Mouse (Mus musculus) erythroblast, embryonic 14.5 days (primary cell): ENCODE measurements around the gene Glt1d1. TPM values are rescaled to one million over a fixed set of nuclear protein-coding genes. Genes with fewer than 3 reads are reported as not detected.

ENCODE experiments used
- H3K27me3 ChIP-seq: 2 replicates; pipeline ENCODE4 v1.6.1; 2012; ENCODE audit warnings: inconsistent platforms; ENCODE audit not compliant: control insufficient read depth
- H3K36me3 ChIP-seq: 2 replicates; pipeline ENCODE4 v1.6.1; 2012; ENCODE audit warnings: mild to moderate bottlenecking, inconsistent platforms; ENCODE audit not compliant: control insufficient read depth
- H3K4me1 ChIP-seq: 2 replicates; pipeline ENCODE4 v1.6.1; 2012; ENCODE audit warnings: inconsistent platforms; ENCODE audit not compliant: control insufficient read depth
- H3K4me3 ChIP-seq: replicated peaks from 2 replicates; pipeline ENCODE3; 2012; ENCODE audit warnings: moderate library complexity, mild to moderate bottlenecking, inconsistent platforms
- H3K9me3 ChIP-seq: 2 replicates; pipeline ENCODE4 v1.6.1; 2012; ENCODE audit warnings: low read length, inconsistent platforms, mixed read lengths; ENCODE audit not compliant: control insufficient read depth
- GATA1 ChIP-seq: IDR thresholded peaks from 2 replicates; pipeline ENCODE4 v1.6.1; 2012; ENCODE audit warnings: low read length, inconsistent platforms, mixed read lengths
- TAL1 ChIP-seq: IDR thresholded peaks from 3 replicates; pipeline ENCODE4 v1.6.1; 2012; ENCODE audit warnings: low read length, inconsistent platforms, mixed read lengths
- polyA plus RNA-seq: library from polyadenylated mRNA; stranded (reverse); fragments of >175 nt; gene quantifications from 2 replicates; pipeline ENCODE4 v1.2.3, GENCODE M21; 2012

Gene Glt1d1
- polyA plus RNA-seq, 1 experiment, result not detected

DNA sequence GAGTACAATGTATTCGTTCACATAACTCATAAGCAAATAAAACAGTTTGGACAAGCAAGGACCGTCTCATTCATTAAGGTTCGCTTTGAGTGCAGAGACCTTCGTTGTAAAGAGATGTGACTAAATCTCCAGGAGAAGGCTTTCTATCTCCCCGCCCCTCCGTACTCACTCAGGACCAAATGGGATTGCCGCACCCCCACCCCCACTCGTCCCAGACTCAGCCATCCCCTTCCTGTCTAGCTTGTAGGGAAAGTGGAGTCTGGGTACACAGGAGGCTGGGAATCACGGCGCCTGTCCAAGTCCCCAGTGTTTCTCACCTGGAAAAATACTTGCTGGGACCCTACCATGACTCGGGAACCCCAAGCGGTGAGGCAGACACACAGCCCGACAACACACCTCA, 7.6 kb downstream of the Glt1d1 start:
- H3K36me3 ChIP-seq, result no peaks in the 10 kb centered on the region
- TF ChIP-seq TAL1, result no peak
- H3K4me1 ChIP-seq, result no peaks in the 10 kb centered on the region
- H3K9me3 ChIP-seq, result peaks cover 40% of the 10 kb centered on the region
- H3K4me3 ChIP-seq, result no peak overlapping the region
- no peaks in the 10 kb centered on the region; the same call in 1 of the 2 replicates for H3K27me3 ChIP-seq

DNA sequence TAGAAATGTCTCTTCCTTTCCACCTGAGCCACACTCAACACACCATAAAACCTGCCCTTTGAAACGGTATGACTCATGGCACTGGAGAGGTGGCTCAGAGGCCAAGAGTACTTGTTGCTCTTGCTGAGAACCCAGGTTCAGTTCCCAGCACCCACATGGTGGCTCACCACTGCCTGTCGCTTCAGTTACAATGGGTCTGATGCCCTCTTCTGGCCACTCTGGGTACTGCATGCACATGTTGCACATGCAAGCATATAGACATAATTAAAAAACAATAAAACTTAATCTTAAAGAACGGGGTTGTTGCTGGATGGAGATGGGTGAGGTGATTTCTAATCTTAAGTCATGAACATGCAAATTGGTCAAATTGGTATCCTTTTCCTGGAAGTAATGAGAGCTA, 8.3 kb downstream of the Glt1d1 start:
- Histone ChIP-seq H3K4me1 (no peaks in the 10 kb centered on the region), H3K27me3 (no peaks in the 10 kb centered on the region; the same call in 1 of the 2 replicates), H3K9me3 (peaks cover 44% of the 10 kb centered on the region), H3K4me3 (no peak overlapping the region), H3K36me3 (no peaks in the 10 kb centered on the region)
- TF ChIP-seq GATA1 (no peak), TAL1 (no peak)

DNA sequence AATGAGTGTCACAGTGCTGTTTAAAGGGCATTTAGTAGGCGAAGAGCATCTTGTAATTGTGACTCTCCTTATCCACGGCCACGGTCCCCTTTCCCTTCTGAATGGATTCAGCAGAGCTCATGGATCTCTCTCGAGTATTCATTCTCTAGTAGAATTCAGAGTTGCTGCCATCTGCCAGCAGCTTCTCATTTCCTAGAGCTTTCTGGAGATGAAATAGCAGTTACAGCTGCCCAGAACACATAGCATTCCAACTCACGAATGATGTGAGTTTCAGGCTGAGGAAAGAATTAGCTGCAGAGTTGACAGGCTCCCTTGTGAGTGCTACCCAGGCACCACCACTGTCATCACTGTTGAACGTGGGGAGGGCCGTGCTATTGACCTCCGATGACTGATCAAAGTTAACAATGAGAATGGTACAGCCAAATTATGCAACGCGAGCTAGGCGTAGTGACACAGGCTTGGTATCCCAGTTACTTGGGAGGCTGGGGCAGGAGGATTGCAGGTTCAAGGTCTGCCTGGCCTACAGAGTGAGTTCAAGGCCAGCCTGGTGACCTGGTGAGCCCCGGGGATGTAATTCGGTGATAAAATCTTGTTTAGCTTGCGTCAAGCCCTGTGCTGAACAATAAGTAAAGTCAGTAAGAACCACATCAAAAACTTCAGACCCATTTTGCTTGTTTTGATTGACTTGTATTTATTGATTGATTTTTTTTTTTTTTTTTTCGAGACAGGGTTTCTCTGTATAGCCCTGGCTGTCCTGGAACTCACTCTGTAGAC, 9.3 kb downstream of the Glt1d1 start:
- no peaks in the 10 kb centered on the region; the same call in 1 of the 2 replicates for H3K27me3 ChIP-seq
- H3K4me1 ChIP-seq, result no peaks in the 10 kb centered on the region
- no peaks in the 10 kb centered on the region for H3K36me3 ChIP-seq
- no peak for TF ChIP-seq TAL1
- peaks cover 48% of the 10 kb centered on the region for H3K9me3 ChIP-seq
- no peak overlapping the region for H3K4me3 ChIP-seq

DNA sequence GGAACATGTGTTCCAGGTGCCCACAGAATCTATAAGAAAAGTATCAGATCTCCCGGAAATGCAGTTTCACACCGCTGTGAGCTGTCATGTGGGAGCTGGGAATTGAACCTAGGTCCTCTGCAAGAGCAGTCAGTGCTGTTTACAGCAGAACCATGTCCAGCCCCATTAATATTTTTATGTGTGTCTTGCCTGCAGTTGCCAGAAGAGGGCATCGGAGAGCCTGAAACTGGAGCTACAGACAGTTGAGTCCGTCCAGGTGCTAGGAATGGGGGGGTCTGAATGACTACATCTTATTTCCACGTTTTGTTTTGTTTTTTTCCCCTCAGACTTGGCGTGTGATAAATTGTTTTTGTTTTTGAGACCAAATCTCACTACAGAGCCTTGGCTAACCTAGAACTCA, 16.0 kb downstream of the Glt1d1 start:
- Histone ChIP-seq H3K36me3 (no peaks in the 10 kb centered on the region), H3K4me1 (no peaks in the 10 kb centered on the region), H3K4me3 (no peak overlapping the region), H3K27me3 (no peaks in the 10 kb centered on the region), H3K9me3 (peaks cover 35% of the 10 kb centered on the region)
- TF ChIP-seq TAL1 (no peak), GATA1 (no peak)

DNA sequence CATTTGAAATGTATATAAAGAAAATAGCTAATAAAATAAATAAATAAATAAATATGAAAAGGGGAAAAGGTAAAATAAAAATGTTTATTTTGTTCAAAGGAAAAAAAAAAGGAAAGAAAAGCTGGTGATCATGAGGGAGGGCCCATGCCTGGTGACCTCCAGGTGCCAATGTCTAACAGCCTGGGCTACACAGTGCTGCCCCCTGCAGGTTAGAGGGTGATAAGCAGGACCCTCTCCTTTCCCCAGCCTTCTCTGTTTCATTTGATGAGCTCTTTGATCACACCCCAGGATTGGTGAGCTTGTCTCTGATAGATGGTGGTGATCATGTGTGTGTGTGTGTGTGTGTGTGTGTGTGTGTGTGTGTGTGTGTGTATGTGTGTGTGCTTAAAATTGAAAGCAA, 17.0 kb downstream of the Glt1d1 start:
- Histone ChIP-seq H3K27me3 (no peaks in the 10 kb centered on the region), H3K9me3 (peaks cover 34% of the 10 kb centered on the region), H3K4me3 (no peak overlapping the region), H3K36me3 (no peaks in the 10 kb centered on the region), H3K4me1 (no peaks in the 10 kb centered on the region)
- TF ChIP-seq GATA1 (no peak), TAL1 (no peak)

DNA sequence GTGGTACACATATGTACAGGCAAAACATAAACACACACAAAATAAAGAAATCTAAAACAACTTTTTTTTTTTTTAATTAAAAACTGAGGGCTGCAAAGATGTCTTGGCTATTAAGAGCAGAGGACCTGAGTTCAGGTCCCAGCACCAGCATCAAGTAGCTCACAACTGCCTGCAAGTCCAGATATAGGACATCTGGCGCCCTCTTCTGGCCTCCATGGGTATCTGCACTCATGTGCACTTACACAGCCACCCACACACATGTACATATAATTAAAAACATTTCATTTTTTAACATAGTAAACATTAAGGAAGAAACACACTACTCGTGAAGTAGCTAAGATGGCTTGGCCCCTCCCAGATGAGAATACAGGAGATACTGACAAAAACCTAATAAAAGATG, 26.2 kb downstream of the Glt1d1 start:
- TF ChIP-seq TAL1, result no peak
- no peaks in the 10 kb centered on the region for H3K36me3 ChIP-seq
- H3K4me1 ChIP-seq, result no peaks in the 10 kb centered on the region
- H3K27me3 ChIP-seq, result no peaks in the 10 kb centered on the region
- peaks cover 35% of the 10 kb centered on the region for H3K9me3 ChIP-seq
- H3K4me3 ChIP-seq, result no peak overlapping the region

DNA sequence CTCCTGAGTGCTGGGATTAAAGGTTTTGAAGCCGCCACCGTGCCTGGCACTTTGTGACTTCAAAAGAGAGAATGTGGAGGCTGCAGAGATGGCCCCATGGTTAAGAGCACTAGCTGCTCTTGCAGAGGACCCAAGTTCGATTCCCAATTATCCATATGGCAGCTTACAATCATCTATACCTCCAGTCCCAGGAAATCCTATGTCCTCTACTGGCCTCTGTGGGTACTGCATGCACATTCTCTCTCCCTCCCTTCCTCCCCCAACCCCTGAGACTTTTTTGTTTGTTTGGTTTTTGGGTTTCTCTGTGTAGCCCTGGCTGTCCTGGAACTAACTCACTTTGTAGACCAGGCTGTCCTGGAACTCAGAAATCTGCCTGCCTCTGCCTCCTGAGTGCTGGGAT, 27.2 kb downstream of the Glt1d1 start:
- no peak overlapping the region for H3K4me3 ChIP-seq

DNA sequence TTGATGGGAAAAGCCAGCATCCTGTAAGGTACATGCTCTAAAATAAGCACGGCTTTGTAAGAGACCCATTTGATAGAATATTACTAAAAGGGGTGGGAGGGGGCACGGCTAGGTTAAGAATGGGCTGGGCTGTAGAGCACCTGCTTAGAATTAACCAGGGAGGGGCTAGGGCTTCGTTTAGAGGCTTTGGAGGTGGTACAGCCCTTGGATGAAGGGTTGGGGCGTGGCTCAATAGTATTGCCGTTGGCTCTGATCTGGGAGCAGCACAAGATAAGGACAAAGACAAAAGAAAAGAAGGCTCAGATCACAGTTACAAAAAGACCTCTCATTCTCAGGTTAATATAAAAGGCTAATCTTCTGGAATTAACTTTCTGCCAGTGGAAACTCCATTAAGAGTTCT, 28.2 kb downstream of the Glt1d1 start:
- no peaks in the 10 kb centered on the region for H3K27me3 ChIP-seq
- no peak overlapping the region for H3K4me3 ChIP-seq
- H3K4me1 ChIP-seq, result no peaks in the 10 kb centered on the region
- H3K9me3 ChIP-seq, result peaks cover 35% of the 10 kb centered on the region
- H3K36me3 ChIP-seq, result no peaks in the 10 kb centered on the region
- TF ChIP-seq TAL1, result no peak
- TF ChIP-seq GATA1, result no peak

More for the DNA sequence above, 27.2 kb downstream of the Glt1d1 start:
- H3K9me3 ChIP-seq, result peaks cover 31% of the 10 kb centered on the region
- H3K27me3 ChIP-seq, result no peaks in the 10 kb centered on the region
- no peak for TF ChIP-seq TAL1
- no peak for TF ChIP-seq GATA1
- H3K4me1 ChIP-seq, result no peaks in the 10 kb centered on the region
- H3K36me3 ChIP-seq, result no peaks in the 10 kb centered on the region

DNA sequence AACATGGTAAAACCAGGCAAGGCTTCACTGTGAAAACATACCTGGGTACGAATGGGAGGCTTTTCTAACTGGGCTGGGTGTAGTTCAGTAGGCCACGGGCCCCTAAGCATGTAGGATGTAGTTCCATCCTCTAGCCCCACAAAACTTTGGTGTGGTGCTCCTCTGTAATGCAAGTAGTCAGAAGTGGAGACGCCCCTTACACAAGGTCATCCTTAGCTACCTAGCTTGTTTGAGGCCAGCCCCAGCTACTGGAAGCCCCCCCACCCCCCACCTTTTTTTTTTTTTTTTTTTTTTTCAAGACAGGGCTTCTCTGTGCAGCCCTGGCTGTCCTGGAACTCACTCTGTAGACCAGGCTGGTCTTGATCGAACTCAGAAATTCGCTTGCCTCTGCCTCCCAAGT, 28.9 kb downstream of the Glt1d1 start:
- Histone ChIP-seq H3K36me3 (no peaks in the 10 kb centered on the region), H3K4me1 (no peaks in the 10 kb centered on the region), H3K27me3 (no peaks in the 10 kb centered on the region), H3K9me3 (peaks cover 35% of the 10 kb centered on the region), H3K4me3 (no peak overlapping the region)
- TF ChIP-seq TAL1, result no peak
- no peak for TF ChIP-seq GATA1

DNA sequence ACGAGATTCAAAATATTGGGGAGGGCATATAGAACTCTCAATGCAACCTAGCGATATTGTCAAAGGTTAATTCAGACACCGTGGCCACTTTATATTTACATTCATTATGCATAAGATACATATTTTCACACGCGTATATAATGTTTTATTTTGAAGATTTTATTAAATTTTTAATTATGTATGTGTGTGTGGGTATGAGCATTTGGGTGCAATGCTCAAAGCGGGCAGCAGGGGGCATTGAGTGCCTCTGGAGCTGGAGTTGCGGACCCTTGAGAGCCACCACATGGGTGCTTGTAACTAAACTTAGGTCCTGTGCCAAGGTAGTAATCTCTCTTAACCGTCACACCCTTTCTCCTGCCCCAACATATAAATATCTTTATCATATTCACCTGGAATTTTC, 41.9 kb downstream of the Glt1d1 start:
- TF ChIP-seq TAL1 (no peak), GATA1 (no peak)
- H3K27me3 ChIP-seq, result no peaks in the 10 kb centered on the region
- no peak overlapping the region for H3K4me3 ChIP-seq
- H3K9me3 ChIP-seq, result peaks cover 28% of the 10 kb centered on the region
- no peaks in the 10 kb centered on the region for H3K4me1 ChIP-seq
- H3K36me3 ChIP-seq, result no peaks in the 10 kb centered on the region
